Mouse (Mus musculus): Measurements from ENCODE around the gene Cd47. TPM values are rescaled to one million over a fixed set of nuclear protein-coding genes. Genes with fewer than 3 reads are reported as not detected.
"Not testable (repeated sequence)": the region's sequence is repeated elsewhere in the genome, so short reads cannot be mapped to it uniquely, and the experiment has no call there.

The Cd47 gene
- polyA plus RNA-seq, 1 experiment from 2014 or later = 407 TPM

DNA sequence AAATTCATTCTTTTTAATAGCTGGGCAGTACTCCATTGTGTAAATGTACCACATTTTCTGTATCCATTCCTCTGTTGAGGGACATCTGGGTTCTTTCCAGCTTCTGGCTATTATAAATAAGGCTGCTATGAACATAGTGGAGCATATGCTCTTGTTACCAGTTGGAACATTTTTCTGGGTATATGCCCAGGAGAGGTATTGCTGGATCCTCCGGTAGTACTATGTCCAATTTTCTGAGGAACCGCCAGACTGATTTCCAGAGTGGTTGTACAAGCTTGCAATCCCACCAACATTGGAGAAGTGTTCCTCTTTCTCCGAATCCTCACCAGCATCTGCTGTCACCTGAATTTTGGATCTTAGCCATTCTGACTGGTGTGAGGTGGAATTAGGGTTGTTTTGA is 30.6 kb downstream of the Cd47 start:
- not testable (repeated sequence) for DNase-seq (ENCODE audit: low spot score)

DNA sequence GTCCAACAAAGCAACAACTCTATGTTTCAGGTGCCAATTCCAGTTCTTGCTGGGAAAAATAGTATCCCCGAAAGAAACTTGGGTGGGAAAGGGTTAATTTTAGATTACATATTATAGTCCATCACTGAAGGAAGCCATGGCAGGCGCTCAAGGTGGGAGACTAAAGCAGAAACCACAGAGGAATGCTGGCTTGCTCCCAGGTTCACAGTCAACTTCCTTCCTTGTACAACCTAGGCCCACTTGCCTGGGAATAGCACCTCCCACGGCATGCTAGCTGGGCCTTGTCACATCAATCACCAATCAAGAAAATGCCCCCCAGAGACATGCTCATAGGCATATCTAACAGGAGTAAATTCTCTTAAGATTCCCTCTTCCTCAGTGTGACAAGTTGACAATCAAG is 32.0 kb downstream of the Cd47 start:
- DNase-seq (ENCODE audit: low spot score) = no peak

DNA sequence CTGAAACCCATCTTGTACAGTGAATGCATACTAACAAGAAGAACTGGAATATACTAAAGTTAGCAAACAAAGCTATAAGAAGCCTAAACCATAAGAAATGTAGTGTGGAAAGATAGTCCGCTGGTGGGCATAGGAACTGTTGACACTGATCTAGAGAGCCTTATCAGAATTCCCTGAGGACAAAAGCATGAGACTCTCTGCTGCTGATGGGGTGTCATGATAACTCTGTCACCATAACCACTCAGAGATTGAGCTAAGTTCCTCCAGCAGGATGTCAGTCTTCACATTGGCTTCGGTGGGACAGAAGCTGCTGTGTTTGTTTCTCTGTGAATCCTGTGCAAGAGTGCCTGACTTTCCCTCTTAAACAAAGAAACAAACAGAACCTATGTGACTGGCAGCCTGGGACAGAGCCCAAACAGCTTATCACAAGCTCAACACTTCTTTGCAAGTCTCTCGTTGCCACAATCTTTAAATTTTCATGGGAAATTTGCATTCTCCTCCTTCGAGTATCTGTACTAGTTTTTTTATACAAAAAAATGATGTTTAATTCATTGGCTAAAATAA is 33.9 kb downstream of the Cd47 start:
- DNase-seq (ENCODE audit: low spot score) = peak; percentile 20

DNA sequence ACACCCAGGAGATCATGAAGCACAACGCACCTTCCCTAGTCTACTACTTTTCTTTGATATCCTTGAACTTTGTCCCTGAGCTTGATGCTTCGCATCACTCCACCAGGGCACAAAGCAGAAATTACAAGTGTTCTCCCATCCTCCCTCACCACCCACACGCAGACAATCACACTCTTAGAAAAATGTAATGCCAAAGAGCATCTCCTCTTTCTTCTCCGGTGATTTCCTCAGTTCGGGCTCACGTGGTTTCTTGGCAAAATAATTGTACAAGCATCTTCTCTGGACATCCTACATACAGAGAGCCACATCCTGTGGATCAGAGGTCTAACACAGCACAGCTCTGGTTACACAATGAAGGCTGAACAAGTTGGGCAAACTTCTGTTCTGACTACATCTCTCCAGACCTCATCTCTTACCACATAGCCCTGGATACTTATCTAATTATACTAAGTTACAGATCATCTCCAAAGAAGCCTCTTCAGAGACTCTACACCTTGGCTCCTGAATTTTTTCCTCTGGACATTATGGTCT is 36.4 kb downstream of the Cd47 start:
- no peak for DNase-seq (ENCODE audit: low spot score)

DNA sequence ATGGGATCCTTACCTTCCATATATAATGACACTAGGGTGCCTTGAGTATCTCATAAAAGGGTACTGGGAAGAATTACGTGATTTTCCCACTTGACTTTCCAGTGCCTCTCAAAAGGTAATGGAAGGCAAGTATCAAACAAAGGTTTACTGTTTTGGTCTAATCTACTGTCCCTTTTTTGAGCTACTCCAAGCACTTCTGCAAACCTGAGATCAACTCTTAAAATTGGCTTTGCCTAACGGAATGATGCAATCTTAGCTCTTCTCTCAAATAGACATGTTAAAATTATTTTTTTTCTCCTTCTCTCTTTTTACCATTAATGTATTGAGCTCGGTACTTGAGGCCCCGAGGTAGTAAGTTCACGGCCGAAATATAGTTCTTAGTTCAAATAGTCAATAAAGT is 38.6 kb downstream of the Cd47 start:
- no peak for DNase-seq (ENCODE audit: low spot score)

DNA sequence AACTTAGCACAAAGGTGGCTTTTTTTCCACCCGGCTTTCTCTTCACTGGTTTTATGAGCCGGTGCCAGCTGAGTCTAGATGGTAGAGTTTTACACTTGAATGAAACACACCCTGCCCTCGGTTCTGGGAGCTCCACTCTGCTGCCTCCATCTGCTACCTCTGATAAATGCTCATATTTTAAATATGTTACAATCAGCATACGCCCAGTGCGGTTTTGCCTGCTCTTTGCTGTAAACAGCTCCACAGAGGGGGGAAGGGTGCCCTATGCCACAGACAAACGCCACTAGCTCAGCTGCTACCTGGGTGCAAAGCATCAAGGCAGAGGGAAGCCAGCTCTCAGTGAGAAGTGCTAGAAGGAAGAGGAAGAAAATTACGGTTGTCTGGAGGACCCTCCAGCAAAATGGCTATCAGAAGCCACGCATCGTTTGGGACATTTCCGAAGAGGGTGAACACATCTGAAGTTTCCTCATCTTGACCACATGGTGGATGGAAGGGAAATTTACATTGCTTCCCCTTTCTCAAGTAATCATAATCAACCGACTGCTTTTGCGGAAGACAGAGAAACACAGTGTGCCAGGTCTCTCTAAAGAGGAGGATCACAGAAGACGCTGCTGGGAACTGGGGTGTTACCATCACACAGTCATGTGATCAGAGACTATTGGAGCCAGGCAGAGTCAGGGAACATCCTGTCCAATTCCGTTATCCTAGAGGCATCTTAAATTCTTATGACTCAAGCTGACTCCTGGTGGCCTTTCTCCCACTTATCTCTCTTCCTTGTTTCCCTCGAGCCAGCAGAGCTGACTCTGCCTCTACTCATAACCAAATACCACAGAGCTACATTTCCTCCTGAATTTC is 39.6 kb downstream of the Cd47 start:
- peak; percentile 93 for DNase-seq (ENCODE audit: low spot score)

DNA sequence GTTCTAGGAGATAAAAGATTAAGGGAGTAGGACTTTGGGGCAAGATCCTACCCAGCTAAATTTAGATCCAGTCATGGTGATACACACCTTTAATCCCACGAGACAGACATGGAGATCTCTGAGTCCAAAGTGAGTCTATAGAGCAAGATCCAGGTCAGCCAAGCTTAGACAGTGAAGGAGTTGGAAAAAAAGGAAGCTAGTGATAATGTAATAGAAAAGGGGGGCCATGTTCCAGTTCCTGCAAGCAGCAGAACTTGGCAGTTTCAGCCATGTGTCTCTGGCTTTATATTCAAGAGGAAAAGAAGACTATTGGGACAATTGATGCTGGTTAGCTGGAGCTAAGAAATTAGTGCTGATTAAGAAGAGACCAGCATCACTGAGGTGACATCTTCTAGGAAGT is 43.4 kb downstream of the Cd47 start:
- DNase-seq (ENCODE audit: low spot score) = no peak

DNA sequence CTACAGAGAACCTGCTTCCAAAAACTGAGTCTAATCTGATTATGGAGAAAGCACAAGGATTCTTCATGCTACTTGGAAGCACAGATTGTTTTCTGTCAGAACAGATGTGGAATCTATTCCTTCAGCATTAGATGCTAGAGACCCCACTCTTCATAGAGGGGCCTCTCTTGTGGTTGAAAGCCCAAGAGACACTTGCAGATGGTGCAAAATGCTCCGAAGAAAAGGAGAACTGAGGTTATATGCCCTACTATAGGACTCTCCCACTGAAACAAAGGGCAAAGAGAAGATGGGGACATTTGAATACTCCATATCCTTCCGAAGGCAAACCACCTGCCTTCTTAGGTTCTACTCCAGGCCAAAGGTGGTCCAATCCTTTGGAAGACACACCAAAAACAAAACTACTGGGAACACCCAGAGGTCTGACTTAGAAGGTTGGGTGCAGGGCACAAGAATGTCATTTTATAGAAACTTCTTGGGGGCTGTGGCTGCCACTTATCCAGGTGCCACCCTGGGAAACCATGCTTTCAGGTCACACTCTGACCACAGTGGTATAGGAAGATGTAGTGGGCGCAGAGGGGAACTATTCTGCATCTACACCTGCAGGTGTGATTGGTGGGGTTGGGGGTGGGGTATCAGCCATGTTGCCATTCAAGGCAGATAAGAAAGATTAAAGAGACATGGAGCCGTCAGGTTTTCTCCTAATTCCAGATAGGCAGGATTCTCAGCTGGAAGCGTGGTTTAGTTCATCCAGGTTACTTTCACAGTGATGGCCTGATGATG is 47.1 kb downstream of the Cd47 start:
- DNase-seq (ENCODE audit: low spot score) = peak; percentile 62

DNA sequence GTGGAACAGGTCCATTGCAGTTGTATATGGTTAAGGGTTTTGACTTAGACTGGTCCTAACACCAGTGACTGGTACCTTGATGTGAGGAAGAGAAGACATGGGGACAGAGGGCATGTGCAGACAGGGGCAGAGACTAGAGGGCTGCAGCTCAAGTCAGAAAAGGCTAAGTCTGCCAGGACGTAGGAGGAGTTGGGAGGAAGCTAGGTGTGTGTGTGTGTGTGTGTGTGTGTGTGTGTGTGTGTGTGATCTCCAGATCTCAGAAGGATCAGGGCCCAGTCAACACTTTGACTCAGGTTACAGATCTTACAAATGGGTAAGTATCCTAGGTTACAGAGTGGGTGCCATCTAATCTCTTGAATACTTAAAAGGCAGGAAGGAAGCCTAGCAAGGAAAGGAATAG is 48.3 kb downstream of the Cd47 start:
- DNase-seq (ENCODE audit: low spot score) = peak; percentile 34

DNA sequence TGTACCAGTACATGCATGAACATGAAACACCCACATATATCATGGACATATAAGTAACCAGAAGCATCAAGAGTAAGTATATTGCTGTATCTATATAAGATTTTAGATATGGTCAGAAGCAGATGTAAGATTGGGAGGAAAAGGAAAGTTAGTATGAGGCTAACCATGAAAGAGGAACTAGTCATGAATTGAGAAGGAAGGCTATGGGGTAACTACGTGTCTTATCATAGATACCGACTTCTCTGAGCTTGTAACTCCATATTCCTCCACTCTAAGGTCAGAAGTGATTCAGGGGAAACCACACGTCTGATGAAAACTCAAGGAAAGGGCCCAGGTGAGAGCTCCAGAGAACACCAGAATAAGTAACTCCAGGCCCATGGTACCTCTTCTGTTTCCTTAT is 52.6 kb downstream of the Cd47 start:
- DNase-seq (ENCODE audit: low spot score) = no peak

DNA sequence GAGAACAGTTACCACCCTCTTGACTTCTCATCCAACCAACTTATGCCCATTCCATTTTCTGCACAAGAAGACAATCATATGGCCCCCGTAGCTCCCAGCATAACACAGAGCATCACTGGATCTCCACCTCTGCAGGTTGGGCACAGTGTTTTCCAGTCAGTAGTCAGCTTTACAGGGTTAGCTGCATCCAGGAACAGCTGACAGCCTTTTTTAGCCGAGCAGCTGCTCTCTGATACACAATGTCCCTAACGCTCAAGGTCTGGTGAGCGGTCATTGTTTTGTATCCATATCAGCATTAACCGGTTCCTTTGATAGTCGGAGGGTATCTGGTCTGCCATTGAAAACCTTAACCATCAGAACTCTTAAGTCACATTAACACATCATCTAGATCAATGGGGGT is 53.3 kb downstream of the Cd47 start:
- no peak for DNase-seq (ENCODE audit: low spot score)

DNA sequence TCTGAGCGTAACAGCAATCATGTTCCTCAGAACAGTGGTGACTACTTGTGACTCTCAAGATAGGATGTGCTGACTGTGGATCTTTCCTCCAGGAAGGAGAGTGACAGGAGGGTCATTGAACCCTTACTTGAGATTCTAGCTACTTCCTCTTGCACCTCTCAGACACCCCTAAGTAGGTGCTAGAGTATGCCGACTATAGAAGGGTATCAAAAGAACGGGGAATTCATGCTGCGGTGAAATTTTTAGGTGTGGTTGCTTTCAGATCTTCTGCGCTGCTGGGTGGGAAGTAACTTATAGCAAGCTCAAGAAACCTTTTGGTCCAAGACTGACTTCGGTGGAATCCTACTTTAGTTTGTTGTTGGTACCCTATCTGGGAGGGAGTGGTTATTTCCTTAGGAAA is 53.9 kb downstream of the Cd47 start:
- DNase-seq (ENCODE audit: low spot score) = peak; percentile 74

DNA sequence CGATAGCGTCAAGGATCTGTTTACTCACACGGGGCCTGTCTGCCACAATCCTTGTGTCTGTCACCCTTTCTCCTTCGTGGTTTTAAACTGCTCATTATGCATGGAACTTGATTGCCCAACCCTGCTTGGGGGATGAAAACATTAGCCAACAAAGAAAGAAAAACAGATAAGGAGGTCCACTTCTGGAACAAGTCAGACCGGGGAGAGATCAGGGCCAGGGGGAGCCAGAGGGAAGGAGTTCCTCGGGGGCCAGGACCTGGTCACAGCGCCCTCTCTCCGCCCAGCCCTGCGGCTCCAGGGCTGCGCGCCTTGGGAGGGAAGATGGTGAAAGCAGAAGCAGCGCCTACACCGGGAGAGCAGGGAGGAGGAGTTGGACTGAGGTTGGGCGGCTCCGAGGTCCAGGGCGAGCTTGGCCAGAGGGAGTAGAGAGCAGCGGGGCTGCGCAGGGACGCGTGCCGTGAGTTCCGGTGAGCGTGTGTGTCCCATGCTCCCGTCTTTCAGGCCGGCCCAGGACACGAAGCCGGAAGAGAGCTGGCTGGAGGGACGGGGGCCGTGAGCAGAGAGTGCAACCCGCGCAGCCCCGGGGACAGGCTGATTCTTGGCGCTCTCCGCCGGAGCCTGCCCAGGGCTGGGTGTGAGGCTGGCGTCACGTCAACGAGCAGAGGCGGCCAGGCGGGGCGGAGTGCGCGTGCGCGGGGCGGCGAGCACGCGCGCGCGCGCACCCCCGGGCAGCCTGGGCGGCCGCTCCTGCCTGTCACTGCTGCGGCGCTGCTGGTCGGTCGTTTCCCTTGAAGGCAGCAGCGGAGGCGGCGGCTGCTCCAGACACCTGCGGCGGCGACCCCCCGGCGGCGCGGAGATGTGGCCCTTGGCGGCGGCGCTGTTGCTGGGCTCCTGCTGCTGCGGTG is 54.9 kb downstream of the Cd47 start:
- DNase-seq (ENCODE audit: low spot score) = peak; percentile 92

DNA sequence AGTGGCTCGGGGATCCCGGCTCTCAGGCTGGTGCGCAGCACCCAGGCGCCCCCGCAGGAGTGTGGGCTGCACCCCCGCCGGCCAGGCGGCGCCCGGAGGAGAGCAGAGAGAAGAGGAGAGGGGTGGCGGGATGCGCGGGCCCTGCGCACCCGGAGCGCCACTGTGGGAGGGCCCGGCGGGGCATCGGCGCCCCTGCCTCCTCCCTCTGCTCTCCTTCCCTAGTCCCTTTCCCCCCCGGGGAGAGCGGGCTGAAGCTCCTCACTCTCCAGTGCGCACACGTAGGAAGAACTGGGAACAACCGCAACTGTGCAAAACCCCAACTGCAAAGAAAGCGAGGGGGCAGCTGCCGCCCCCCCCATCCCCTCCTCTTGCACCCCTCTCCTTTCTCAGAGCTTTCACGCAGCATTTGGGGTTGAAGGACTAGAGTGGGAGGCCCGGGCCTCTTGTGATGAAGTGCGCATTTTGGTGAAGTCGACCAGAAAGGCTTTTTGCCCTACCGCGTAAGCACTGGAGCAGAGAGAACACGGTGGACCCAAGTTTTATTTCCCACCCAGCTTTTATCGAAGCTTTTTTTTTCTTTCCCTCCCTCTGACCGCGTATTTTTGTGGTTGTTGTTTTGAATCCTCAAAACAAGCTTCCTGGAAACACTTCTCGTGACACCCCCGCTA is 55.6 kb downstream of the Cd47 start:
- DNase-seq (ENCODE audit: low spot score) = no peak

DNA sequence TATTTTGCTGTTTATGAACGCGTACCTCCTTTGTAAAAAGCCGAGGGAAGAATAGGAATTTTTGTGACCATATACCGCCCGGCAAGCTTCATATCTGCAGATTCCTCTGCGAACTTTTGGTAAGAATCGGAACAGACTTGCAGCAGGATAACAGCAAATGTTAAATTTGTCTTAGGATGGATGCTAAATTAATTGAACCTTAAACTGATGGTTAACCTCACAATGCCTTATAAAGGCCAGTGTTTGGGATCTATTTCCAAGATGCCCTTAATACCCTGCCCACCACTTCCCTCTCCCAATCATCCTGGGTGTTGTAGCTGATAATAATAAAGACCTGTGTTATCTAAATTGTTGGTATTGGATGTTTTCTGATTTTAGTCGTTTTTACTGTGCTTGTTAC is 56.3 kb downstream of the Cd47 start:
- DNase-seq (ENCODE audit: low spot score) = peak; percentile 15

DNA sequence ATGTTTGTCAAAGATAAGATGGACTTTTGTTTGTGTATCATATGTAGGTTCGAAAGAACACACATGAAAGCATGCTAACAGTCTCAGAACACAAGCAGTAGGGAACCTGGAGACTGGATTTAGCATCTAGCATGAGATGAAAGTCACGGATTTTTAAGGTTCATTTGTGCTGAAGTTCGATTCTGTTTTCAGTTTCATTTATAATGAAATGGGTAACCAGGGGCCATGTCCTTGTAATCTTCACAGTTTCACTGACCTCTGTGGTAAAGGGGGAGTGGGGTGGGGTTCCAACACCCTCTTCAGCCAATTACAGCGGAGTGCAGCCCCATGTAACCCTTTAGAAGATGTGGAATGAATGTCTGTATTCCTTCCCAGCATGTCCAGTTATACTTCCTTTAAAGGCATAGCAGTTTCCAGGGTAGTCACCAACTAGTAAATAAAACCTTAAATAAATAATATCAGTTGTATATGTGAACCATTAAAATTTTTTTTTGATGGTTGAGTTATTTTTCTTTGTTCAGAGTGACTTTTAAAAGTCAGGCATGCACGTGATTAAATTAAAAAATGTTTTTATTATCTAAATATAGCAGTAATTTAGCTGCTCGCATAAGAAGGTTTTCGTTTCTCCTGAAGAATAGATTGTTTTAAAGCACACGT is 57.3 kb downstream of the Cd47 start:
- DNase-seq (ENCODE audit: low spot score) = peak; percentile 49

DNA sequence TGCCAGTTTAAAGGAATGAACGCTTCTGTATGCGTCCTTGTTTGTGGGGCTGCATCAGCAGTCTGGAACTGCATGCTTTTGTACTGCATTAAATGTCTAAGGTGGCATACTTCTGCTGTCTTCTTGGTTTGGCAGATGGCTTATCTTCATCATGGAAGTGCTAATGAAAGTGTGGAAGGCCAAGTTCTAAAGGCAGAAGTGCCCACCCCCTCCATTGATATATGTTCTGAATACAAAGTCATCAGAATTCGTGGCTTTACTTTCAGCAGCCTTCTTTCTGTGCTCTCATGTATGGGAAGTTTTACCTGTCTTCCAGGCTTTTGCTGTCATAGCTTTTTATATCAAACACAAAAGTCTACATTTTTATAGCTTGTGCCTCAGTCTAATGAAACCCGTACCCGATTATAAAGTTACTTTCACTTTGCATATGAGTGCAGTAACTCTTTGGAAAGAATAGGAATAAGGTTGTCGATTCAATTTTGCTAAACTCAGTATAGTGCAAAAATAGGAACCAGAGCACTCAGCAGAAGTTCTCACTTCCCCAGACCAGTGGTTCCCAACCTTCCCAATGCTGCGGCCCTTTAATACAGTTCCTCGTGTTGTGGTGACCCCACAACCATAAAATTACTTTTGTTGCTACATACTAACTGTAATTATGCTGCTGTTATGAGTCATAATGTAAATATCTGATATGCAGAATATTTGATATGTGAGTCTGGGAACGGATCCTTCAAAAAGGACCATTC is 58.0 kb downstream of the Cd47 start:
- DNase-seq (ENCODE audit: low spot score) = peak; percentile 14

DNA sequence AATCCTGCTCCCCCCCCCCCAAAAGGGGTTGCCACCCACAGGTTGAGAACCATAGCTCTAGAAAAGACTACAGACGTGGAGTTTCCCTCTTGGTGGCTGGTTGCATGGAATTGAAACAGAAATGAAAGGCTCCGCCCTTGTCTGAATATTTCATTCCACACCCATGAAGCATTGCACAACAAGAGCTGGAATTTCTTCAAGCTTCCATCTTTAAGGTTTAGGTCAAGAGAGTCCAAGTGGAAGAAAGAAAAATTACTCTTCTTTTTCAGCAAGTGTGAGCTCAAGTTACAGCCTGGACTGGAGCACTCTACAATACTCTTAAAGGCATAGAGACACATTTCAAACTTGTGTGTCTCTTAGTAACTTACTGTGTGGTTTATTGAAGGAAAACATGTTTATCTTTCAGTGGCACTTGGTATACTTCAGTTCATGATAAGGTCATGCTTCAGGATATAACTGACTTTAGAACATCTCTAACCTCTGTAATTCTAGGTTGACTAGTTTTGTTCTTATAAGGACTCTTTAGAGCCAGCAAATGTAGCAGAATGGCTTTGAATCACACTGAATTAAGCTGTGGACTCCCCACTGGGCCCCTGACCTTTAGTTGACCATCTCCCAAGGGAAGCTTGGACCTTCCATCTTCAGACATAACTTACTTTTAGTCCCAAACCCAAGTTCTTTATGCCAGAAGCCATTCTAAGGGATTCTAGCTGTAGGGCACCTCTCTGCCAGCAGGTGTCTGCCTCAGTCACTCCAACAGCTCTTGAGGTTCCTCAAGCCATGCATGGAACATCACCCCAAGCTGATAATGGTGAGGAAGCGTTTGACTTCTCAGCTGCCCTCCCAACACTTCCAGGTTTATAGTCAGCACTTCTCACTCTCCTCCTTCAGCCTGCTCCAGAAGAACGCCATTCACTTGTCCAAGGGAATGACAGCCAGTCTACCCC is 58.8 kb downstream of the Cd47 start:
- DNase-seq (ENCODE audit: low spot score) = peak; percentile 46
